Mouse (Mus musculus) embryonic facial prominence, embryonic 10.5 days (tissue): ENCODE data around the gene Rfx8. TPM values are rescaled to one million over a fixed set of nuclear protein-coding genes. Genes with fewer than 3 reads are reported as not detected.

Experiments used
- DNase-seq: peaks from one replicate; pipeline ENCODE4 v3.0.0-alpha.2; 2017; ENCODE audit warnings: low spot score
- H3K27ac ChIP-seq: fragments of 300-500 bp; sonication (generic); replicated peaks from 2 replicates; pipeline ENCODE4 v1.5.1; 2016; ENCODE audit warnings: mild to moderate bottlenecking
- H3K27me3 ChIP-seq: fragments of 300-500 bp; sonication (generic); replicated peaks from 2 replicates; pipeline ENCODE4 v1.6.1; 2016; ENCODE audit warnings: low read depth, mild to moderate bottlenecking; ENCODE audit not compliant: poor library complexity, severe bottlenecking
- H3K36me3 ChIP-seq: fragments of 300-500 bp; sonication (generic); replicated peaks from 2 replicates; pipeline ENCODE4 v1.6.1; 2016; ENCODE audit warnings: mild to moderate bottlenecking, moderate library complexity
- H3K4me1 ChIP-seq: fragments of 300-500 bp; sonication (generic); 2 replicates; pipeline ENCODE4 v1.6.1; 2016
- H3K4me3 ChIP-seq: fragments of 300-500 bp; sonication (generic); 2 replicates; pipeline ENCODE4 v1.5.1; 2016; ENCODE audit warnings: mild to moderate bottlenecking, moderate library complexity
- H3K9me3 ChIP-seq: fragments of 300-500 bp; sonication (generic); 2 replicates; pipeline ENCODE4 v1.6.1; 2016; ENCODE audit warnings: mild to moderate bottlenecking
- WGBS: fragments of 180-500 bp; shearing (Covaris S2); methylation state at CpG from one replicate; pipeline ENCODE4 v1.1.7; 2016; 5-methylcytosine and 5-hydroxymethylcytosine counted together
- polyA plus RNA-seq: library from polyadenylated mRNA; unstranded; fragments of >200 nt; fragmentation: Nextera tagmentation; extraction: Ambion mirVana; gene quantifications from 2 replicates; pipeline ENCODE4 v1.2.1, GENCODE M21; 2016

Rfx8 gene
- polyA plus RNA-seq, 1 experiment from 2014 or later, result 0.56 TPM

- H3K27ac ChIP-seq, result peak overlapping the region; percentile 30
- H3K4me3 ChIP-seq, result peak overlapping the region; percentile 75
- H3K9me3 ChIP-seq, result no peaks in the 10 kb centered on the region
- no peaks in the 10 kb centered on the region for H3K36me3 ChIP-seq
- peaks cover 22% of the 10 kb centered on the region for H3K4me1 ChIP-seq
- peak; percentile 87 for DNase-seq
- peaks cover 60% of the 10 kb centered on the region for H3K27me3 ChIP-seq
- WGBS, result 1% methylated on average over 73 of the region's 73 CpGs
Measured at GRCm38 (mm10) chr1:39650435-39651240, 70.2 kb downstream of the Rfx8 start.

- no peak overlapping the region for H3K27ac ChIP-seq
- WGBS, result 20% methylated on average over 17 of the region's 17 CpGs
- no peaks in the 10 kb centered on the region for H3K36me3 ChIP-seq
- H3K4me1 ChIP-seq, result peaks cover 22% of the 10 kb centered on the region
- H3K27me3 ChIP-seq, result peaks cover 60% of the 10 kb centered on the region
- H3K9me3 ChIP-seq, result no peaks in the 10 kb centered on the region
- DNase-seq, result peak; percentile 28
- peak overlapping the region; percentile 75 for H3K4me3 ChIP-seq
Measured at GRCm38 (mm10) chr1:39649691-39650434, 70.9 kb downstream of the Rfx8 start.

GRCm38 (mm10) chr1:39648584-39648983 is 72.2 kb downstream of the Rfx8 start:
- H3K4me3 ChIP-seq, result no peak overlapping the region
- 88% methylated on average over 7 of the region's 7 CpGs for WGBS

GRCm38 (mm10) chr1:39645905-39646759 is 74.7 kb downstream of the Rfx8 start:
- no peak for DNase-seq
- peaks cover 4% of the 10 kb centered on the region for H3K9me3 ChIP-seq
- peaks cover 43% of the 10 kb centered on the region for H3K27me3 ChIP-seq
- WGBS, result 49% methylated on average over 8 of the region's 8 CpGs
- H3K36me3 ChIP-seq, result no peaks in the 10 kb centered on the region
- peaks cover 21% of the 10 kb centered on the region for H3K4me1 ChIP-seq
- H3K27ac ChIP-seq, result no peak overlapping the region
- no peak overlapping the region for H3K4me3 ChIP-seq

More at GRCm38 (mm10) chr1:39648584-39648983, 72.2 kb downstream of the Rfx8 start:
- Histone ChIP-seq H3K27ac (no peak overlapping the region), H3K4me1 (peaks cover 22% of the 10 kb centered on the region), H3K27me3 (peaks cover 60% of the 10 kb centered on the region), H3K9me3 (no peaks in the 10 kb centered on the region), H3K36me3 (no peaks in the 10 kb centered on the region)
- DNase-seq, result no peak

- H3K4me1 ChIP-seq, result 0 out of 2 replicates have a peak, but pooled peaks cover 5% of the 10 kb centered on the region
- H3K27me3 ChIP-seq, result peaks cover 25% of the 10 kb centered on the region
- peaks cover 4% of the 10 kb centered on the region for H3K9me3 ChIP-seq
- H3K4me3 ChIP-seq, result no peak overlapping the region
- H3K36me3 ChIP-seq, result no peaks in the 10 kb centered on the region
- 66% methylated on average over 1 of the region's 1 CpGs for WGBS
- DNase-seq, result no peak
- no peak overlapping the region for H3K27ac ChIP-seq
Measured at GRCm38 (mm10) chr1:39644333-39644732, 76.5 kb downstream of the Rfx8 start.

GRCm38 (mm10) chr1:39641667-39642066 is 79.1 kb downstream of the Rfx8 start:
- no peaks in the 10 kb centered on the region for H3K27me3 ChIP-seq
- no peaks in the 10 kb centered on the region for H3K36me3 ChIP-seq
- H3K9me3 ChIP-seq, result peaks cover 4% of the 10 kb centered on the region
- no peak for DNase-seq
- 88% methylated on average over 7 of the region's 7 CpGs for WGBS
- peaks cover 10% of the 10 kb centered on the region for H3K4me1 ChIP-seq
- H3K27ac ChIP-seq, result no peak overlapping the region
- H3K4me3 ChIP-seq, result no peak overlapping the region

GRCm38 (mm10) chr1:39637139-39637538 is 83.7 kb downstream of the Rfx8 start:
- no peak for DNase-seq
- Histone ChIP-seq H3K36me3 (no peaks in the 10 kb centered on the region), H3K4me1 (peaks cover 14% of the 10 kb centered on the region), H3K27ac (no peak overlapping the region), H3K9me3 (peaks cover 4% of the 10 kb centered on the region), H3K4me3 (no peak overlapping the region), H3K27me3 (no peaks in the 10 kb centered on the region)
- WGBS, result 62% methylated on average over 8 of the region's 8 CpGs

GRCm38 (mm10) chr1:39636660-39637059 is 84.1 kb downstream of the Rfx8 start:
- Histone ChIP-seq H3K27ac (peak overlapping the region; percentile 35; the same call in 1 of the 2 replicates), H3K4me3 (peak overlapping the region; percentile 20; the same call in 1 of the 2 replicates), H3K27me3 (no peaks in the 10 kb centered on the region), H3K36me3 (no peaks in the 10 kb centered on the region), H3K4me1 (peaks cover 14% of the 10 kb centered on the region), H3K9me3 (peaks cover 1% of the 10 kb centered on the region)
- DNase-seq, result peak; percentile 63
- WGBS, result 6% methylated on average over 5 of the region's 5 CpGs

GRCm38 (mm10) chr1:39636196-39636595 is 84.6 kb downstream of the Rfx8 start:
- 0 out of 2 replicates have a peak overlapping the region, but pooled peaks have one; percentile 20 for H3K4me3 ChIP-seq
- no peaks in the 10 kb centered on the region for H3K36me3 ChIP-seq
- WGBS, result 27% methylated on average over 5 of the region's 5 CpGs
- H3K27ac ChIP-seq, result peak overlapping the region; percentile 35; the same call in 1 of the 2 replicates
- no peak for DNase-seq
- no peaks in the 10 kb centered on the region for H3K27me3 ChIP-seq
- peaks cover 14% of the 10 kb centered on the region for H3K4me1 ChIP-seq
- no peaks in the 10 kb centered on the region for H3K9me3 ChIP-seq

GRCm38 (mm10) chr1:39628606-39629005 is 92.2 kb downstream of the Rfx8 start:
- Histone ChIP-seq H3K27me3 (no peaks in the 10 kb centered on the region), H3K36me3 (no peaks in the 10 kb centered on the region), H3K4me3 (no peak overlapping the region), H3K27ac (no peak overlapping the region), H3K4me1 (no peaks in the 10 kb centered on the region), H3K9me3 (no peaks in the 10 kb centered on the region)
- DNase-seq, result no peak
- 84% methylated on average over 9 of the region's 9 CpGs for WGBS

GRCm38 (mm10) chr1:39625491-39625890 is 95.3 kb downstream of the Rfx8 start:
- no peaks in the 10 kb centered on the region for H3K27me3 ChIP-seq
- no peaks in the 10 kb centered on the region for H3K36me3 ChIP-seq
- H3K27ac ChIP-seq, result no peak overlapping the region
- 65% methylated on average over 3 of the region's 3 CpGs for whole genome bisulfite sequencing
- peaks cover 4% of the 10 kb centered on the region; the same call in 1 of the 2 replicates for H3K4me1 ChIP-seq
- no peaks in the 10 kb centered on the region for H3K9me3 ChIP-seq
- no peak for DNase-seq
- H3K4me3 ChIP-seq, result no peak overlapping the region

GRCm38 (mm10) chr1:39623729-39624128 is 97.1 kb downstream of the Rfx8 start:
- no peak for DNase-seq
- H3K27ac ChIP-seq, result no peak overlapping the region
- no peak overlapping the region for H3K4me3 ChIP-seq
- 45% methylated on average over 1 of the region's 1 CpGs for WGBS
- H3K27me3 ChIP-seq, result no peaks in the 10 kb centered on the region
- H3K9me3 ChIP-seq, result no peaks in the 10 kb centered on the region
- no peaks in the 10 kb centered on the region for H3K36me3 ChIP-seq
- H3K4me1 ChIP-seq, result peaks cover 4% of the 10 kb centered on the region; the same call in 1 of the 2 replicates
